In the genomic region with DNA sequence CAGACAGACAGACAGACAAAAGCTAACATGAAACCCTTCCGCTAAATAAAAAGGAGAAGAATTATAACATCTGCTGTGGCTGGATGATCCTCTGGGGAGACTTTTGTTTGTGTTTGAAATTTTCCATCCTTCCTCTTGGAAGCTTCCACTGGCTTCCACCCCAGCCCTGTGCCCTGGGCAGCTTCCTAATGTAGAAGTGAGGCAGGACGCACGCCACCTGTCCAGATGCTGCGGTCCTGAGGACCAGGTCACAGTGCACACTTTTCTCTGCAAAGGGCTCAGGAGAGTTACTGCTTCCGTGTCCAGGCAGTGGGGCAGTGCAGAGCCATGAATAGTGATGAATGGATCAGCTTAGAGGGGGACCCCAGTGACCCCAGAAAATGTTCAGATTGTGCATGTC, we compare ENCODE assay signal across 24 mouse cellular contexts. TPM values are rescaled to one million over a fixed set of nuclear protein-coding genes. Genes with fewer than 3 reads are reported as not detected.
DNase-seq lines count a peak whose midpoint lies in the region; ATAC-seq and TF ChIP-seq lines count a peak whose summit lies in the region.
"Had no signal": no experiment of that assay in that cellular context is flagged by ENCODE, and none has a peak within 500 bp of the region (broad histone marks: within the 10 kb centered on the region; RNA-seq: fewer than 3 reads in every experiment).

No protein-coding gene starts in this region.

- no peaks in the 10 kb centered on the region for H3K27me3 ChIP-seq in liver, embryonic 13.5 days
- no peaks in the 10 kb centered on the region for H3K27me3 ChIP-seq in stomach, postnatal 0 days (ENCODE audit: control insufficient read depth, insufficient read depth, low read length)

- H3K36me3 ChIP-seq in liver, embryonic 13.5 days, result peaks cover 9% of the 10 kb centered on the region; the same call in 1 of the 2 replicates
- H3K36me3 ChIP-seq in stomach, postnatal 0 days (ENCODE audit: control insufficient read depth, insufficient read depth, low read length), result no peaks in the 10 kb centered on the region
- H3K36me3 ChIP-seq: forebrain, embryonic 15.5 days; heart, embryonic 12.5 days; midbrain, embryonic 12.5 days; neural tube, embryonic 12.5 days had no signal

- peak overlapping the region; percentile 53 for H3K9ac ChIP-seq in liver, embryonic 13.5 days
- H3K9ac ChIP-seq in stomach, postnatal 0 days (ENCODE audit: low read length), result no peak overlapping the region
- H3K9ac ChIP-seq: forebrain, embryonic 15.5 days; heart, embryonic 12.5 days; hindbrain, embryonic 14.5 days; midbrain, embryonic 12.5 days; neural tube, embryonic 12.5 days had no signal

- no peak overlapping the region for H3K4me3 ChIP-seq in gastrocnemius, adult 2 months
- no peak overlapping the region; the same call in 1 of the 2 replicates for H3K4me3 ChIP-seq in liver, embryonic 13.5 days (replicated peaks)
- H3K4me3 ChIP-seq in stomach, postnatal 0 days (ENCODE audit: low read depth, low read length), result no peak overlapping the region
- H3K4me3 ChIP-seq: forebrain, embryonic 15.5 days; heart, embryonic 12.5 days; layer of hippocampus, adult 2 months; midbrain, embryonic 12.5 days; neural tube, embryonic 12.5 days had no signal

- H3K4me2 ChIP-seq in liver, embryonic 13.5 days, result peak overlapping the region; percentile 64
- H3K4me2 ChIP-seq in stomach, postnatal 0 days (replicated peaks; ENCODE audit: low read depth), result no peak overlapping the region
- H3K4me2 ChIP-seq: forebrain, embryonic 15.5 days; heart, embryonic 12.5 days; hindbrain, embryonic 14.5 days; midbrain, embryonic 12.5 days; neural tube, embryonic 12.5 days had no signal

- H3K4me1 ChIP-seq in liver, embryonic 13.5 days (replicated peaks), result peaks cover 85% of the 10 kb centered on the region
- H3K4me1 ChIP-seq in stomach, postnatal 0 days (replicated peaks; ENCODE audit: control insufficient read depth, insufficient read depth), result no peaks in the 10 kb centered on the region; the same call in 1 of the 2 replicates

- H3K9me3 ChIP-seq in liver, embryonic 13.5 days (replicated peaks), result no peaks in the 10 kb centered on the region
- H3K9me3 ChIP-seq in stomach, postnatal 0 days (ENCODE audit: control insufficient read depth, low read length), result no peaks in the 10 kb centered on the region
- H3K9me3 ChIP-seq: forebrain, embryonic 15.5 days; midbrain, embryonic 12.5 days; neural tube, embryonic 12.5 days had no signal

- TF ChIP-seq EP300 in stomach, postnatal 0 days (optimal IDR thresholded peaks at IDR 0.05), result no peak

- ATAC-seq in liver, embryonic 13.5 days (ENCODE audit: low read depth), result no peak
- no peak for ATAC-seq in stomach, postnatal 0 days (ENCODE audit: low FRiP score, low TSS enrichment)
- ATAC-seq: forebrain, embryonic 15.5 days had no signal

- WGBS in liver, embryonic 13.5 days (ENCODE audit: insufficient replicate concordance), result 88% methylated on average over 5 of the region's 5 CpGs
- WGBS in stomach, postnatal 0 days, result 66% methylated on average over 5 of the region's 5 CpGs

- intact Hi-C loops in gastrocnemius, adult 2 months (cut with DNase I), result no loop called here

- H3K27ac ChIP-seq in gastrocnemius, adult 2 months, result peak overlapping the region; percentile 87
- peak overlapping the region; percentile 90 for H3K27ac ChIP-seq in liver, embryonic 13.5 days
- H3K27ac ChIP-seq in stomach, postnatal 0 days (replicated peaks), result peak overlapping the region; percentile 84
- H3K27ac ChIP-seq: forebrain, embryonic 15.5 days; hindbrain, embryonic 14.5 days; kidney, postnatal 0 days; layer of hippocampus, adult 2 months; midbrain, embryonic 12.5 days; neural tube, embryonic 12.5 days had no signal

- peak; percentile 44 for DNase-seq in gastrocnemius, adult 2 months
- no peak for DNase-seq in gastrocnemius, postnatal 10 days
- DNase-seq in liver, embryonic 13.5 days, result no peak
- no peak for DNase-seq in liver
- DNase-seq in lung, postnatal 10 days, result peak; percentile 48
- DNase-seq in stomach, postnatal 0 days (ENCODE audit: low spot score), result no peak
- DNase-seq in ovary, adult 18-20 months (ENCODE audit: low spot score), result no peak
- no peak for DNase-seq in cerebellum, adult 11 months
- DNase-seq: adrenal gland, postnatal 25 days; cerebellum, adult 2 months; heart, postnatal 36 days; layer of hippocampus, postnatal 36 days; left cerebral cortex, postnatal 4 days had no signal

- TF ChIP-seq CTCF in gastrocnemius, adult 2 months (IDR thresholded peaks at IDR 0.05), result no peak
- TF ChIP-seq CTCF in stomach, postnatal 0 days (IDR thresholded peaks at IDR 0.05; ENCODE audit: low read depth), result no peak

RNA-seq across cellular contexts. Expression of a gene that starts 4.9 kb away (rescaled TPM):
- total RNA-seq in gastrocnemius, adult 2 months (2021), result 10 to 100 TPM in 1 of 2 experiments, 1 to 10 TPM in 1; 9.7 to 20.6 TPM
- total RNA-seq in gastrocnemius, postnatal 10 days (2021), result 10 to 100 TPM in 1 of 2 experiments, 1 to 10 TPM in 1; 9.8 to 14.0 TPM
- 11.5 and 13.1 TPM in 2 replicates for polyA plus RNA-seq in liver, embryonic 13.5 days (2015; fragmentation: Nextera tagmentation; extraction: Ambion mirVana)
- 30.6 and 31.8 TPM in 2 replicates for polyA plus RNA-seq in stomach, postnatal 0 days (2015; fragmentation: Nextera tagmentation; extraction: Ambion mirVana)

RNA-seq across cellular contexts. Expression of a gene that starts 46.4 kb away (rescaled TPM):
- 100 to 1,000 TPM; 378 to 400 TPM for total RNA-seq in gastrocnemius, adult 2 months (2021)
- 100 to 1,000 TPM; 234 to 237 TPM for total RNA-seq in gastrocnemius, postnatal 10 days (2021)
- 179 and 196 TPM in 2 replicates for polyA plus RNA-seq in liver, embryonic 13.5 days (2015; fragmentation: Nextera tagmentation; extraction: Ambion mirVana)
- polyA plus RNA-seq in stomach, postnatal 0 days (2015; fragmentation: Nextera tagmentation; extraction: Ambion mirVana), result 260 and 278 TPM in 2 replicates

RNA-seq across cellular contexts. Expression of a gene that starts 48.7 kb away (rescaled TPM):
- 100 to 1,000 TPM in 1 of 2 experiments, 10 to 100 TPM in 1; 44.7 to 101 TPM for total RNA-seq in gastrocnemius, adult 2 months (2021)
- total RNA-seq in gastrocnemius, postnatal 10 days (2021), result 10 to 100 TPM; 70.9 to 79.8 TPM
- 0.07 and 0.57 TPM in 2 replicates for polyA plus RNA-seq in liver, embryonic 13.5 days (2015; fragmentation: Nextera tagmentation; extraction: Ambion mirVana)
- polyA plus RNA-seq in stomach, postnatal 0 days (2015; fragmentation: Nextera tagmentation; extraction: Ambion mirVana), result 0.42 and 0.50 TPM in 2 replicates
- total RNA-seq: common myeloid progenitor, adult 5-6 weeks; monocyte, adult 5-6 weeks had no signal
- polyA plus RNA-seq: forebrain, embryonic 15.5 days; hindbrain, embryonic 14.5 days; kidney, postnatal 0 days; liver, adult 2 months; stomach, embryonic 14.5 days had no signal

Comparison
In these comparisons a context has a peak if more than half of its experiments do, and no peak if none do; other contexts are left out.
1. DNase-seq: peak in gastrocnemius, adult 2 months (single experiment) and lung, postnatal 10 days (single experiment); none in gastrocnemius, postnatal 10 days (single experiment), liver, embryonic 13.5 days (single experiment), liver (single experiment), stomach, postnatal 0 days (single experiment), ovary, adult 18-20 months (single experiment) and cerebellum, adult 11 months (single experiment).
2. Peak in every context shown above with its lines, with median percentiles within 50 percentile points of each other: H3K27ac ChIP-seq.